Mouse (Mus musculus): ENCODE measurements around the gene Tdpoz2. TPM values are rescaled to one million over a fixed set of nuclear protein-coding genes. Genes with fewer than 3 reads are reported as not detected.

Tdpoz2 gene
- polyA plus RNA-seq, 1 experiment = not detected

DNA sequence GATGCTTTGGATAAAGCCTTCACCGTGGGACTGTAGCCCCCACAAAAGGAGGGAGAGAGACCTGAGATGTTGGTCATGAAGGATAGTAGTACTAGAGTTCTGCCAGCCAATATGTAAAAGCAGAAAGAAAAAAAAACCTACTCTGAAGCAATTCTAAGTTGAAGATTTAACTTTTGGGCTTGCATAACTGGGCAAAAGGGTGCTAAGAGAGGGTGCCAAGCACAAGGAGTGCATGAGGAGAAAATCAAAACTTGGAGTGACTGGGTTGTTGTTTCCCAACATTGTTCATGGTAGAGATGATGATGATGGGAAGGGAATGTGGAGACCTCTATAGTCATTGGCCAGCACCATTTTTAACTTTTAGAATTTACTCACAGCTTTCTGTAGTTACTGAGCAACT is 50.6 kb downstream of the Tdpoz2 start:
- Histone ChIP-seq H3K27ac (ENCODE audit: control insufficient read depth, insufficient read depth, low read length) (no peak overlapping the region), H3K27me3 (ENCODE audit: control insufficient read depth, insufficient read depth, low read length) (no peaks in the 10 kb centered on the region), H3K4me1 (replicated peaks; ENCODE audit: control insufficient read depth, insufficient read depth, low read length) (no peaks in the 10 kb centered on the region), H3K36me3 (ENCODE audit: control insufficient read depth, insufficient read depth, low read length) (no peaks in the 10 kb centered on the region), H3K4me3 (ENCODE audit: control insufficient read depth, insufficient read depth, low read length) (no peak overlapping the region)
- TF ChIP-seq CTCF (IDR thresholded peaks at IDR 0.05; ENCODE audit: borderline replicate concordance, control insufficient read depth, extremely low read depth, insufficient read depth, low read length, poor library complexity) (no peak), POLR2A (IDR thresholded peaks at IDR 0.05; ENCODE audit: control insufficient read depth, extremely low read depth, insufficient read depth, low read length, poor library complexity) (no peak)
- no peak for DNase-seq
- 92% methylated on average over 1 of the region's 1 CpGs for WGBS

Other genes with a start within 250 kb of the Tdpoz2 start
- 0.14 and 0.22 TPM in 2 replicates for gene Tchh, start 210.4 kb downstream of the Tdpoz2 start, polyA plus RNA-seq (2012; rRNA removed)
- not detected in 2 replicates for gene Tchhl1, start 183.9 kb downstream of the Tdpoz2 start, polyA plus RNA-seq (2012; rRNA removed)
- gene S100a11, start 132.2 kb downstream of the Tdpoz2 start, polyA plus RNA-seq (2012; rRNA removed) = 134 and 151 TPM in 2 replicates
- 99.3 and 121 TPM in 2 replicates for gene S100a10, start 97.6 kb downstream of the Tdpoz2 start, polyA plus RNA-seq (2012; rRNA removed)
- 0.06 TPM in 1 of 2 replicates, not detected in the other for gene Tdpoz1, start 23.6 kb upstream of the Tdpoz2 start, polyA plus RNA-seq (2012; rRNA removed)
- gene Gm37596, start 40.4 kb upstream of the Tdpoz2 start, polyA plus RNA-seq (2012; rRNA removed) = not detected in 2 replicates
- gene Gm5773, start 120.3 kb upstream of the Tdpoz2 start, polyA plus RNA-seq (2012; rRNA removed) = not detected in 2 replicates
- 0.08 TPM in 1 of 2 replicates, not detected in the other for gene Tdpoz4, start 143.7 kb upstream of the Tdpoz2 start, polyA plus RNA-seq (2012; rRNA removed)
- gene Tdpoz3, start 173.3 kb upstream of the Tdpoz2 start, polyA plus RNA-seq (2012; rRNA removed) = not detected in 2 replicates

All from thymus, adult 2 months (tissue).